Mouse (Mus musculus) spleen, adult 18-20 months (tissue): ENCODE data around the gene Efl1.

Source experiments
- DNase-seq, 2 experiments: peaks; one replicate each; pipeline ENCODE4 v3.0.0; 2022; ENCODE audit warnings: mixed read lengths in 2 of 2

The Efl1 gene

DNA sequence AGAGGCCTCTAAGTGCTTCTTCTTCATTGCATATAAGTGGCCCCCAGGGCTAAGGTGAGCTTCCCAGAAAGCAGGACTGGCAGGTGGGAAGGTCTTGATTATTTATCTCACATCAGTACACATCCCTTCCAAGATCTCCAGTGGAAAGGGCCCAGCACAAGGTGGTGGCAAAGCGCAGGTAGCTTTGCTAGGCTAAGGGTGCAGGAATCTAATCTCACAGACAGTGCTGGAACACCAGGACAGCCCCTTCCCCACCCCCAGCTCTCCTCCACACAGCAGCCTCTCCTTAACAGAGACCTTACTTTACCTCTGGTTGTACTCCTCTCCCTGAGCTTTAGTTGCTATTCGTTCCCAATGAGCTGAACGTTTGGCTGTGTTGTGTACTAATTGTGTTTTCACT is 173.1 kb downstream of the Efl1 start:
- DNase-seq, result no peak

DNA sequence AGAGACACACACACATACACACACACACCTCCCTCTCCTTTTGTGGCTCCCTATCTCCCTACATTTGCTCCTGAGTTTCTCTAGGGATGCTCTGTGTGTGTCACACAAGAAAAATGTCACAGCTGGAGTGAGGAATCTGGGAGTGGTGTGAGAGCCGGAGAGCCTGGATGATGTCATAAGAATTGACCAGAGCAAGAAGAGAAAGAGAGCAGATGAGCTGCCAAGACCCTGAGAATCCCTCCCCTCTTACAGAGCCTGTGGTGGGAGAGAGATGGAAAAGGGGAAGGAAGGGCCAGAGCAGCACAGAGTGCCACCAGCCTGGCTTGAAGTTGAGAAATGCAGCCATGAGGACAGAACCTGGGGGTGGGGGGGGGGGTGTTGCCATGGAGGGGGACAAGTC is 174.1 kb downstream of the Efl1 start:
- no peak for DNase-seq
